Mouse (Mus musculus): ENCODE measurements around the gene Egfl7.

Egfl7 gene

DNA sequence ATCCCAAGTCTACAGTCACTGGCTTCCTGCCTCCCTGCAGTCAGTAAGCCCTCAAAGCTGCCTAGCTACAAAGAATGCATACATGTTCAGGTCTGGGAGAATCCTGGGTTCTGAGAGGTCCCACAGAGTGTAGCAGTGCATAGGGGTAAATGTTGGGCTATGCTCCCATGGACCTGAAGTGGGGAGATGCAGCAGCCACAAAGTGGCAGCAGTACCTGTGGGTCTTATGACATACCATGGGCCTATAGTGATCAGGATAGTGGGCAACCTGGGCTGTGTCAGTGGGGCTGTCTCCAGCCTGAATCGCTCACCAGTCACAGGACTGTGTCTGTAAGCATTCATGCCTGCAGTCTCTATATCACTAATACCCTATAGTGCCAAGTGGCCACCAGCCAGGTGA lies at the start of gene Egfl7:
Gene Egfl7, plus strand, starts transcription at position 301 of the 400 bp plus-strand sequence.
- DNase-seq (ENCODE audit: low spot score): no peak

DNA sequence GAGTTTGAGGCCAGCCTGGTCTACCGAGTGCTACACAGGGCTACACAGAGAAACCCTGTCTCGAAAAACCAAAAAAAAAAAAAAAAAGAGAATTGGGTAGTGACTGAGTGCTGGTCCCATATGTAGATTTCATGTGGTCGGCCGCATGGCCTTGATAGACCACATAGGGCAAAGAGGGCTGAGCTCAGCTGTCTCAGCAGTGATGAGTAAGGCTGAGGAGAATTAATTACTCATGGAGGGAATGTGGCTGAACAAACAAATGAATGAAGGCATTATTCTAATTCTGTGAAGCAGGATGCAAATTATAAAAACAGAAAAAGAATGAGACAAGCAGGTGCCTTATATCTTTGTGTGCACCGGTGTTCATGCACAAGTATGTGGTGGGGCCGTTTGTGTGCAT lies 48.0 kb upstream of the Egfl7 start:
- no peak for DNase-seq (ENCODE audit: low spot score)

DNA sequence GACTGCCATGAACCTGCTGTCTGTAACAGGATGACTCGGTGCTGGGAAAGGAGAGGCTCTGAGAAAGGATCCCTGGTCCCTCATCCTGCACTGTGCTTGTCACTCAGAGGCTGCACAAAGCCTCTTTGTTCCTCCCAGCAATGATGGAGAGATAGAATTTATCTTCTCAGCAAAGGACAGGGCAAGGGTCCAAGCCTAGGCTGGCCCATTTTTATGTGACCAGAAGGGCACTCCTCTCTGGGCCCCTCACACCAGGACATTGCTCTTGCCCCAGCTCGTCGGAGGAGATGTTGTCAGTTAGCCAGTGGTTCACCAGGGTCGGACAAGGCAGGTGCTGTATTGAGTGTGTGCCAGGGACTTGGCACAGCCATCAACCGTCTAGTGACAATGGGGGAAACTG lies 46.6 kb upstream of the Egfl7 start:
- DNase-seq (ENCODE audit: low spot score): no peak

DNA sequence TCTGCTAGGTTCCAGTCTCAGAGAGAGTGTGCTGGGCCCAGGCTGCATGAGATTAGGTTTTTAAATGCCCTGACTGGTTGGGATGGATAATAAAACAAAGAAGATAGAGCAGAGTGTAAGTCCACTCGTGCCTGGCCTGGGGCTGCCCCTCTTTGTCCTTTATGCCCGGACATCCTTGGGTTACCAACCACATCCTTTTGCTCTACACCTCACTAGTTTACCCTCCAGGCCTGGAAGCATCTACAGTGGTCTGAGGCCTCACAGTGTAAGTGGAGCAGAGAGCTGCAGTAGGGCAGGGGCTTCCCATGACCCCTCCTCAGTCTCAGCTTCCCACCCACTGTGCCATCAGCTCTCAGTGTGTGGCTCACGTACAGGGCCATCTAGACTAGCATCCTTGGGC lies 45.7 kb upstream of the Egfl7 start:
- no peak for DNase-seq (ENCODE audit: low spot score)

DNA sequence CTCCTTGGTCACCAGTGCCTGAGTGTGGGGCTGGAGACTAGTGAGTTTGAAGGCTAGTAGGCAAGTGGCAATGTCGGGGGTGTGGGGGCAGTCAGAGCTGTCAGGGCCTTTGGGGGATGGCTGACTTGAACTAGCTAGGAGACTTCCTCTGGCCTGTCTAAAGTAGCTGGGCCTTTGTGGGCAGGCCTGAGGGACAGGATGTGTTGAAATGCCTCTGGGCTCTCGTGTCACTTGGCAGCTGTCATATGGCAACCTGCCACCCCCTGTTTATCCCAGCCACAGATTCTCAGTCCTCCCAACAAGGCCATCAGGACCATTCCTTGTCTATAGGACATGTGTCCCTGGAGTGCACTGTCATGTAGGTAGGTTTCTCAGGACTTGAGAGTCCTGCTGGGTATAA lies 45.2 kb upstream of the Egfl7 start:
- no peak for DNase-seq (ENCODE audit: low spot score)

DNA sequence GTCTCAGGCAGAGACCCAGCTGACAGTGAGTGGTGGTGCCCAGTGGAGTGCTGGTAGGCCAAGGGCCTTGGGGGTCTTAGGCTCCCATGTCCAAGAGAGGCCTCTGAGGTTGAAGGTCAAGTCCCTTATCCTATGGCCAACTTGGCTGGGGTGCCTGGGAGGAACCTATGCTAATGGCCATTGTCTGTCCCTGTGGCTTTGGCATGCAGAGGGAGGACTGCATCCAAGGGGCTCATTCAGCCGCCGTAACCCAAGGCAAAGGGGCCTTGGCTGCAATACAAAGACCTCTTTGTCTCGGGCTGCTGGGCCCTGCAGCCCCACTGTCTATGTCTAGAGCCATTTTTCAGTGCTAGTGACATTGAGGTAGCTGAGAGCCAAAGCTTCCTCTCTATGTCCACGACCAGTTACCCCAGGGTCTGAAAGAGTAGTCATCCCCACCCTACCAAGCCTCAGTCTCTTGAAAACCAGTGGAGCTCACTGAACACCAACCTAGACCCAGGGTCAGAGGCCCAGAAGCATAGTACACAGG lies 44.2 kb upstream of the Egfl7 start:
- no peak for DNase-seq (ENCODE audit: low spot score)

DNA sequence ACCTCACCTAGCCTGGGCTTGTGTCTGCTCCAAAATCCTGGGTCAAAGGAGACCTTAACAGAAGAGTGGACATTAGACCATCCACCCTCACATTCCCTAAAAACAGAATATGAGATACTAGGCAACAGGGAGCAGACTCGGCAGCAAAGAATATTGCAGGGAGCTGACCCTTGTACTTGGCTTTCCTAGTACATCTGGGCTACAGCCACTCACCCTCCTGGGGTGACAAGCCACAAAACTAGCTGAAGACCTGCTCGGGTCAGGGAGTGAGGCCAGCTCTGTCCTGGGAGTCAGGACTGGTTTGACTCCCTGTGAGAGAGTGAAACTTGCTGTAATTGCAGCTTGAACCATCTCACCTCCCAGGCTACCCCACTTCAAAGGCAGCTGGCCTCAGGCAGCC lies 40.3 kb upstream of the Egfl7 start:
- no peak for DNase-seq (ENCODE audit: low spot score)

DNA sequence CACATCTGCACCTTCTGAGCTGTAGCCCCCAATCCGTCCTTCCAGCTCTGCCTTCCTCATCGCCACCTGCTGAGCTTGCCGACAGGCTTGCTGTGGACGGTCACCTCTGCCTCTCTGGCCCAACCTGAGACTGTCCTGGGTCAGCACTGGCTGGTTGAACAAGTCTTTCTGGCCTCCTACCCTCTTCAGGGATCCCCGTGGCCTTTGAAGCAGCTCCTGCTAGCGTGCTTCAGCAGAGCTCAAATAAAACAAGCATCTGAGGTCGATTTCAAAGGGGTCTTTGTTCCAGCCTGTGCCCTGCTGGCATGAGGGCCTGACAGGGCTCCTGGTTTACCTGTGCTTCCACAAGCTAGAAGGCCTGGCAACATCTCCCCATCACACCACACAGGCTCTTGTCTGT lies 39.1 kb upstream of the Egfl7 start:
- DNase-seq (ENCODE audit: low spot score): no peak

DNA sequence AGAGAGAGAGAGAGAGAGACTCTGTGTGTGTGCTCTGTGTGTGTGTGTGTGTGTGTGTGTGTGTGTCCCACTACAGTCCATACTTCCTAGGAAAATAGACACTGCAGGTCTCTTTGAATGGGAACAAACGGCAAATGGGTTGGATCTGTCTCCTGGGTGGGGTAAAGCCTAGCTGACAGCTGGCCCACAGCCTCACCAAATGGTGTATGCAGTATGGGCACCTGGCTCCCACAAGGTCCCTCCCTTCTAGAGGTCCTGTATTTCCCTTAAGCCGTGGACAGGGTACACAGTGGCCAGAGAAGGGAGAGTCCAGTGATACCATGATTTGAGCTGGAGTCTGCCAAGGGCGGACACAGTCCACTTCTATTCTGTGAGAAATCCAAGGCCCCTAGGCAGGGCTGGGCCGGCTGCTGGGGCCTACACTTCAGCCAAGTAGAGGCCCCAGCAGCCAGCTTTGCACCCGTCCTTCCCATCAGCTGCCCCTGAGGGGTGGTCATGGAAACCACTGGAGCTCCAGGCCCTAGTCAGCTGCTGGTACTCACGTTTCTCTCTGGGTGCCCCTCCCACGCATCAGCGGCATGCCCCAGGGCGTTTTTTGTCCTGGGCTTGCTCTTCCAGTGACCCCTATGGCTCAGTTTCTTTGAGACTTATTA lies 38.4 kb upstream of the Egfl7 start:
- no peak for DNase-seq (ENCODE audit: low spot score)

DNA sequence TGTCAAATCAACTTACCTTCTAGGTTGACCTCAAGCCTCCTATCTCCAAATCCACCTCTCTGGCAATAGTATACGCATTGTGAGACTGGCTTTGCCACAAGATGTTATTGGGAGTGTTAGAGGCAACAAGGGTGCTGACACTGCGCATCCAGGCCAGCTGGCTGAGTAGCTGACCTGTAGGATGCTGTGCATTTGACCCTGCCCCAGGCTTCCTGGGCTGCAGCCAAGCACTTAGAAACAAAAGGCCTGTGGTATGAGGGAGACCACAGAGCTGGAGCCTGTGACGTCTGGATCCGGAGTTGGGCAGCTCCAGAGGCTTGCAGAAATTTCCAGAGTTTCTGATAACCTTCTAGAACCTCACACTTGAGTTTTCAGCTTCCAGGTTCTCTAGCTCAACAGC lies 36.7 kb upstream of the Egfl7 start:
- DNase-seq (ENCODE audit: low spot score): no peak

DNA sequence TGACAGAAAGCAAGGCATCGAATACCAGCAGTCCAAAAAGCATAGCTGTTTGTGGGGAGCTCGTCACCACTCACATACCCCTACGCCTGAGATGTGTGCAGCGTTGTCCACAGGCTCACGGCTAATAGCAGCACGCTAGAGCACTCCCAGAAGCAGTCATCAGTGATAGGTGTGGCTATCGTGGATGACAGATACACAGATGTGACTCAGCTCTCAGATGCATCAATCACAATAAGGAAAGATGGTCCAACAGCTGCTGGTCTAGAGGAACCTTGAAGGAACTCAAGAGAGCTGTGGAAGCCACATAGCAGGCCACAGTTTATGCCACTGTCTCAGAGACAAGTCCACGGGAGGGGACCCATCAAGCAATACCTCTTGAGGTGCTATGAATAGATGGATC lies 36.0 kb upstream of the Egfl7 start:
- no peak for DNase-seq (ENCODE audit: low spot score)

DNA sequence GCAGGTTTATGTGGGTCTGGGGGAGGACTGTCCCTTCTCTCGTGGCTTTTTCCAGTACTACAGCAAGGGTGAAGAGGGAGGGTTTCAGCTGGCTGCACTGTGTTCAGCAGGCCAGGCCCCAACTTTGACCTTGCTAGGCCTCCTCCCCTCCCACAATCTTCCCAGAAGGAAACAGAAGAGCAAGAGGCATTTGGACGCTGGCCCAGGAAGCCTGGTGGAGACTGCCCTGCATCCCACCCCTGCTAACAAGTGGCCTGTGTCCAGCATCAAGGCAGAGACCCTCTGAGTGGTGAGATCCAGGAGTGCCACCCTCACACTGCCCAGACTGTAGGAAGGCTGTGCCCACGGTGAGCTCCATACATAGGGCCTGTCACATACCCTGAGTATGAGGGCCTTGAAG lies 35.5 kb upstream of the Egfl7 start:
- peak; percentile 56 for DNase-seq (ENCODE audit: low spot score)

DNA sequence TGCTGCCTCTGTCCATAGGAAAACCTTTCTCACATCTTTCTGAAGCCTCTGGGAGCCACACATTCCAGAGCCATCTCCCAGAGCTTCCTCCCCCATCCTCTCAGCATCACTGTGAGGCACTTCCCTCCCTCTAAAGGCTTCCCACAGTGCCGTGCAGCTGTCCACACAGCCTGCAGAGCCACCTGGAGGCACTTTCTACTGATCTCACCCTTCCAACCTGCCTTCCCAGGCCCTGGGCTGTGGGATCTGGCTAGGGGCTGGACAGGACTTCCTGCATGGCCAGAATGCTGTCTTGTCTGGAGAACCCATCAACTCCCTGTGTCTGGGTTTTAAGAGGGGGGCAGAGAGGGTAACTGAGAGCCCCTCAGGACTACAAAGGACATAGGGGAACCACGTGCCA lies 32.3 kb upstream of the Egfl7 start:
- DNase-seq (ENCODE audit: low spot score): no peak

DNA sequence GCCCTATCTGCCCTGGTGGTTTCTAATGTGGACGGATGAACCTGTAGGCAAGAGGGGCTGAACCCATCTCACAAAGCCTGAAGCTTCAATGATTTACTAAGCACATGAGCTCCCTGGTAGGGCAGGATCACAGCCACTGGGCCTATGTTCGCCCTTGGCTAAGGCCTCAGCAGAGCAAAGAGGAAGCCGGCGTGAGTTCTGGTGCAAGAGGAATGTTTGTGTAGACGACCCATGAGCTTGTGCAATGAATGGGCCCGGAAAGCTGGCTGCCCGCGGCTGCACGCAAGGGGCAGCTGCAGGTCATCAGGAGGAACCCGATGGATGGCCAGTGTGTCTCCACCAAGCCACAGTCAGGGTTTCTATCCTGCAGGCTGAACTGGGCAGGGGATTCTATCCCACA lies 30.0 kb upstream of the Egfl7 start:
- DNase-seq (ENCODE audit: low spot score): no peak

DNA sequence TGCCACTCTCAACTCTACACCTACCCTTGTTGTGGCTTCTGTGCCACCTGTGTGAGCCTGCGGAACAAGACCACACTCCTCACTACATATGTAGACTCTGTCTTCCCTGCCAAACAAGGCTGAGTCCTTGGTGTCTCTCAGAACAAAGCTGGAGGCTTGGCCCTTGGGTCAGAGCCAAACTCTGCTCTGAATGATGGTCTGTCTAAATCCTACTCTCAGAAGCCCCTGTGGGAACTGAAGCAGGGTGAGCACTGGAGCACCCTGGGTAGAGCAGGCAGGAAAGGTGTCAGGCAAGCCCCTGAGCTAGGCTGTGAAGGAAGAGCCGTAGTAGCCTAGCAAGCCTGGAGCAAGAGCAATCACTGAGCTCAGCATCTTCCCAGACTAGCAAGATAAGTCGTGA lies 29.6 kb upstream of the Egfl7 start:
- DNase-seq (ENCODE audit: low spot score): no peak

DNA sequence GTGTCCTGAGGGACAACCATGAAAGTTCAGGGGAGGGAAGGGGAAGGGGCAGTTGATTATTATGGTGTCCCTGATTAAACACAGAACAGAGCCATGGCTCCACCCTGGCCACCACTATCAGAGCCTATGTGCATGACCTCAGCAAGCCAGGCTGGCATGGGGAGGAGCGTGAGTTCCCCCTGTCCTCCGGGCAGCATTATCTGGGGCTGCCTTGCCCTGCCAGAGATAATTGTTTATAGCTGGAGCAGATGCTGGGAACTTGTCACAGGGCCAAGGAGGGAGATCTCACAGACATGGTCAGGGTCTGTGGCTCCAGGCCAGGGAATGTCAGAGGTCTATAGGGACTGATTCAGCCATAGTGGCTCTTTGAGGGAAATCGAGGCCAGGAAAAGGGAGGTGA lies 29.0 kb upstream of the Egfl7 start:
- no peak for DNase-seq (ENCODE audit: low spot score)

DNA sequence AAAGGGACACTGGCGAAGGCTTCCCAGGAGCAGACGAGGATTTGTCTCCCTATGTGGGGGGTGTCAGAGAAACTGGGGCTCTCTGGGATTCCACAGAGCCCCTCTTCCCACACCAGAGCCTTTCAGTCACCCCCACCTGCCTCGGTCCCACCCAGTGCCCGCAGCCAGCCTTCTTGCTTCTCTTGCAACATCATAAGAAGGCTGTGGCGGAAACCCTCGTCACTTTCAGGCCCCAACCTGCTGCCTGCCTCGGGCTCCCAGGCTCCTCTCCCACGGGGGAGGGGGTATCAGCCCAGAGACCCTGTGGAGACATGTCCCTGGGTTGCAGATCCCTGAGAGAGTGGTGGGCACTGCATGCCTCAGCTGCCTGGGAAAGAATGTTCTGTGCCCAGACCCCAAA lies 28.4 kb upstream of the Egfl7 start:
- DNase-seq (ENCODE audit: low spot score): no peak

DNA sequence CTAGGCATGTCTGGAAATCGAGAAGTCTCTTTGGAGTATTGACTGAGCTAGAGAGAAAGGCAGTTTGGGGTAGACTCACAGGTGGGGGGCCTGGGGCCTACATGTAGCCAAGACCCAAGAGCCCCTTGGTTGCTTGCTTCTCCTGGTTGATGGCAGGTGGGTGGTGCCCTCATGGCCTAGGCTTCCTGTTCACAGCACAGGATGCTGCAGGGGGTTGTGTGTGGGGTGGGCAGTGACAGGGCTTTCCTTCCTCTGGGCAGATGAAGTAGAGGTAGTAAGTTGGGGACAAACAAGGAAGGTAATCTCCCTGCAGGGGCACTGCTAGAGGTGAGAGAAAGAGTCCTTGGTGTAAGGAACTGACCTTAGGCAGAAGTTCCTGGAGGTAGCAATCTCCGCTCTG lies 27.7 kb upstream of the Egfl7 start:
- DNase-seq (ENCODE audit: low spot score): no peak

DNA sequence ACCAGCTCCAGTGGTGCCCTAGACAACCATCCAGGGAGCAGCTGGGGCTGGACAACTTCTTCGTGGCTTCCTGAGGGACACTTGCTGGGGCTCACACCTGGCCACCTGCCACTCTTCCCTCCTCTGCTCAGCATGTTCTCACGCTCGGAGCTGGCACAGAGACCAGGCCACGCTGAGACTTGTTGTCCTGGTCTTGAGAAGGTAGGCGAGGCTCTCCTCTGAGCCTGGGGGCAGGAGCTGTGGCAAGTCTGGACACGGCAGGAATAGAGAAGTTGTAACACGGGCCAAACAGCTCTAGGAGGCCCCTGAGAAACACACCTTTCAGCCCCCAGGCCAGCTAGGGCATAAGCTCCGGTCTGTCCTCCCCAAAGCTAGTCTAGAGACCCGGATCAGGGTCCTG lies 25.9 kb upstream of the Egfl7 start:
- no peak for DNase-seq (ENCODE audit: low spot score)

DNA sequence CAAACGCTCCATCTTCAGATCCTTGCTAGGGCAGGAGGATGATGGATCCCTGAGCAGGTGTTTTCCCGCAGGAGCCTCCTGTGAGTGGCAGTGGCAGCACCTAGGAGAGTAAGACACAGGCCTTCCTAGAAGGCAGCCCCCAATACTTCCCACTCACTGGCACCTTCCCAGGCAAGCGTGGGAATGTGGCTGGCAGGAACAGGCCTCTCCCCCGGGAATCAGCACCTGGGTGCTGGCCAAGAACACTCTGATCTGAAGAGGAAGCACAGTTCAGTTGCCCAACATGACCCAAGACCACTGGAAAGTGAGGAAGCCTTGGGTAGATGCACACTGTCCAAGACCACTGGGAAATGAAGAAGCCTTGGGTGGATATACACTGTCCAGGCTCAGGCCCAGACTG lies 24.7 kb upstream of the Egfl7 start:
- peak; percentile 84 for DNase-seq (ENCODE audit: low spot score)

DNA sequence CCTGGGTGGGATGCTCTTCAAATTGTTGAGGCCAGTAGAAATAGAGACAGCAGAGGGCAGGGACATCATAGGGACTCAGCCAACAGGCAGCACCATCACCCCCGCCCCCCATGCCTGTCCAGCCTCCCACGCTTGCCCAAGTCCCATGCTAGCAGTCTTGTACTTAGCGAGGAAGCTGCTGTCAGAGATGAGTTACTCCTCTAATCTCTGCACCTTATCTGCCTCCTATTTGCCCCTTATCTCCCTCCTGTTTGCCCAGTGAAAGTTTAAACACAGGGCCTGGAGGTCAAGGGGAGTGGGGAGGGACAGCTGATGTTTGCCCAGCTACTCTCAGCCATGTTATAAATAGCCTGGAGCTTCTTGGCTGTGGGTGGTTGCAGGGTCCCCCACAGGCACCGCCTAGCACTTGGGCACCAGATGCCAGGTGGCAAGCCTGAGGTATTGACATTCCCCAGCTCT lies 23.2 kb upstream of the Egfl7 start:
- peak; percentile 54 for DNase-seq (ENCODE audit: low spot score)

DNA sequence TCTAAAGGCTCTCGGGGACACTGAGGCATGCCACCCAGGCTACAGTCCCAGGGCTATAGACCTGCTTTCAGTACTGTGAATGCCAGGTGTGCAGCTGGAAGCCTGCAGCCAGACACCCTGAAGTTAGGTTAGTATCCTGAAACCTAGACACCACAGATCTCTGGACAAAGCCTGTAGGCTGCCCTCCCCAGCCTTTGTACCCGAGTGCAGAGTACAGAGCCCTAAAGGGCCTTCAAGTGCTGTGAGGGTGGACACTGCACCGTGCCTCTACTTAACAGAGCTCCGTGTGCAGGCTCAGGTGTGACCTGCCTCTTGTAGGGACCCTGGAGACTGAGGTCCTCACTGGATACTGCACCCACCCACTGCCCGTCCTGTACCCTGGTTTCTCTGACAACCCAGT lies 19.3 kb upstream of the Egfl7 start:
- no peak for DNase-seq (ENCODE audit: low spot score)

DNA sequence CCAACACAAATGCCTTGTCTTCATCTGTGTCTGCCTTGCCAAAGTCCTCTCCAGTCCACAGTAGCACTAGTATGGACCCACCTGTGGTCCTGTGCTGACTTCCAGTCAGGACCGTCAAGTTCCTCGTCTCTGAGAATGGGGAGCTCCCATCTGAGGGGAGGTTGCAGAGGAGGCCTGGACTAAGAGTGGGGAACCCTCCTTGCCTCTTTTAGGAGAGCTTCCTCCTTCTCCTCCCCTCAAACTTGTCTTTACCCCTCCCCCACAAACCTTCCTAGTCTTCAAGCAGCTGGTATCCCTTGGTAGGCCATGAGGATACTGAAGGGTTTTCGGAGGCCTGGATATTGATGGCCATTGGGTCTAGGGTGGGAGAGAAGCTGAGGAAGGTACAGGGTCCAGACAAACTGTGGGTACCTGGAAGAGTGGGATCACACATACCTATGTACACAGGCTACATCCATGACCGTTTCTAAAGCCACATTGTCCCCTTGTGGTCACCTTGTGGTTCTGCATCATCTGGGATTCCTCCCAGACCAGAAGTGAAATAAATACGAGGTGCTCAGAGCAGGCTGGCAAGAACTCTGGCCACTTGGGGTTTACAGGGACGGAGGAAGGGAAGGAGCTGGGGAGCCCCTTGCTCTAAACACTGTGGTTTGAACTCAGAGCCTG lies 18.3 kb upstream of the Egfl7 start:
- DNase-seq (ENCODE audit: low spot score): no peak

DNA sequence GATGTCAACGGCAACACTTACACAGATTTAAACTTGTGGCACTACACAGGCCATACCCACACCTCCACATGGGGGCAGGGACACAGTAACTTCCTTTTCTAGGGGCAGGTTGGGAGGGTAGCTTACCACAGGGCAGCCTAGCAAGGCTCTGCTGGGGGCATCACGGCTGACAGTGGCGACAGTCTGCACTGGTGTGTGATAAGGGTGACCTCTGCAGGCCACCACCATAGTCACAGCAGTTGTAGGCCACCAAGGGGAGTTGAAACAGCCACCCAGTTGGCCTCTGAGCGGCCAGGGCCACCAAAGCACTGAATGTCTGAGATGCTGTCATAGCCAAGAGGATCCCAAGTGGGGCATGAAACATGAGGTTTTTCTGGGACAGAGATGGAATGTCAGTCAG lies 13.6 kb upstream of the Egfl7 start:
- no peak for DNase-seq (ENCODE audit: low spot score)
